Mouse (Mus musculus) heart, postnatal 36 days (tissue): ENCODE results near the gene Nfic. TPM values are rescaled to one million over a fixed set of nuclear protein-coding genes. Genes with fewer than 3 reads are reported as not detected.

Experiments used
- DNase-seq, 2 experiments: peaks; one replicate each; pipeline ENCODE4 v3.0.0; 2021 to 2022
- intact Hi-C: fragments of 180-260 bp; cut with DNase I; formaldehyde crosslinking; loops from one replicate; pipeline ENCODE4 v1.15.1; 2025
- total RNA-seq, 2 experiments: library from RNA; stranded (reverse); gene quantifications; 2 replicates each; pipeline ENCODE4 v1.2.3; 2021

Gene Nfic
- total RNA-seq, 2 experiments from 2014 or later, result 115 to 133 TPM

GRCm38 (mm10) chr10:81367207-81367495 is 88.3 kb downstream of the Nfic start:
- intact Hi-C loops, result no loop called here
- no peak for DNase-seq

GRCm38 (mm10) chr10:81366477-81367206 is 88.8 kb downstream of the Nfic start:
- intact Hi-C loops, result no loop called here
- DNase-seq, result no peak

DNA sequence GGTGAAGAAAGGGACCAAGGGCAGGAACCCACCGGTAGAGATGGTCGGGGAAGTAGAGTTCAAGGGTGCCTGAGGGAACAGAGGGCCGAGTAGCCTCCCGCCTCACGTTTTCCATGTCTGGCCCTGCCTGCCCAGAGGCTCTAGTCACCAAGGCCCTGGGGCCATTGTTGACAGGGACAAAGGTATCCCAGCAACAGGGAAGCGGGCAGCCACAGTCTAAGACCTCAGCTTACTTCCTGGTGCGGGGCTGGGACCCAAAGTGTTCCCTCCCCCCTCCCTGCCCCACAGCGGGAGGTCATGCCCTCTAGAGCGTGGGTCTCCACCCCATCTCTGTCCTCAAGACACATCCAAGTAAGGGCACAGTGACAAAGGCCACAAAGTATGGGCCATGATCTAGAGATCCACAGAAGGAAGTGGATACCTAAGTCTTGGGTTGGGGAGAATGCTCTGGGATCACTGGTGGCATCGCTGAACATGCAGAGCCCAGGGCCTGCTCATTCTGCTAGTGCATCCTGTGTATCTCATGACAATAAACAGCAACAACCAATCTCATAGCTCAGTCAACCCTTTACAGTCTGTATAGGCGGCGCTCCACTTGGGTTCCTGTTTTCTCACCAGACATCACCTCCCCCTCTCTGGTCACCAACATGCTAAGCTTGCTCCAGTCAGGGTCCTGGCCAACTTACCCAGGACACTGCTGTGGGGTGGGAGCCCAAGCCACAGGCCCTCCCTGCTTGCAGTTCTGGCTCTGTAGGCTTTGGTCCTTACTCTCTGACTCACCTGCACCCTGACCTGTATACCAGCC is 89.6 kb downstream of the Nfic start, which contains the start of gene 4930404N11Rik:
Gene 4930404N11Rik, minus strand, starts transcription at position 145 of the 805 bp plus-strand sequence.
- intact Hi-C loops, result no loop called here
- no peak for DNase-seq

DNA sequence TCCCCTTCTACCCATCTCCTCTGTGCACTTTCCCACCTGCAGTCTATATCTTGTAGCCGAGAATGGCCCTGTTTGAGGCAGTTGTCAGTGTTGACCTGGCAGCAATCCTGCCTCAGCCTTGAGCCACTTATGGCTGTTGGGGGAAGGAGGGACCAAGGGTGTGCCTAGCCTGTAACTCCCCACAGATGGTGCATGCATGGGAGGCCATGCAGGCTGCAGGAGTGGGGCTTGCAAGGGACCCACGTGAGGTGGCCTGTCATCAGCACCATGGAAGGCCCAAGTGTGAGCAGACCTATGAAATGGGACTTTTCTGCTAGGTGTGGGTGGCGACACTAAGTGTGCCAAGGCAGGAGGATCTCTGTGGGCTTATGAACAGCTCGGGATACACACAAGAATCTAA is 90.4 kb downstream of the Nfic start:
- no peak for DNase-seq
- intact Hi-C loops, result no loop called here

GRCm38 (mm10) chr10:81364666-81365065 is 90.8 kb downstream of the Nfic start:
- intact Hi-C loops, result no loop called here
- DNase-seq, result peak in 1 of 2 experiments; percentile 49

GRCm38 (mm10) chr10:81363436-81364346 is 91.7 kb downstream of the Nfic start:
- intact Hi-C loops, result no loop called here
- peak in 1 of 2 experiments; percentile 33 for DNase-seq

DNA sequence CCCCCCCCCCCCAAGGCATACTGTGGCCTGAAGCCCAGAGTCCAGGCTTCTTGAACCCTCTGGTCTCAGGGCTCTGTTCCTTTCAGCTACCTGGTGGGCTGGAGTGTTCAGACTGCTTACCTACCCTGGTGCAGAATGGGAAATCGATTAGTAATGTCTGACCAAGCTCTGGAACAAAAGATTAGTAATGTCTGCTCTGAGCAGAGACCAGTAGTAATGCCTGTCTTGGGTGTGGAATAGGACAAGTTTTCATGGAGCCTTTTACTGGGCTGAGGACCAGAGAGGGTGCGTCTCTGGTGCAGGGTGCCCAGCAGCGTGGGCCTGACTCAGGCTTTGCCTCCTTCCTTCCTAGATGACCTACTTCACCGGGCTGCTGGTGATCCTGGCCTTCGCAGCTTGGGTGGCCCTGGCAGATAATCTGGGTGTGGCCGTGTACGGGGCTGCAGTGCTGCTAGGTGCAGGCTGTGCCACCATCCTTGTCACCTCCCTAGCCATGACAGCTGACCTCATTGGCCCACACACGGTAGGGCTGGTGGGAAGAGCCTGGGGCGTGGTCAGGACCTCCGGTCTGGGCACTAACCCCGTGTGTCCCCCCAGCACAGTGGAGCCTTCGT is 93.0 kb downstream of the Nfic start:
- DNase-seq, result no peak
- intact Hi-C loops, result no loop called here

DNA sequence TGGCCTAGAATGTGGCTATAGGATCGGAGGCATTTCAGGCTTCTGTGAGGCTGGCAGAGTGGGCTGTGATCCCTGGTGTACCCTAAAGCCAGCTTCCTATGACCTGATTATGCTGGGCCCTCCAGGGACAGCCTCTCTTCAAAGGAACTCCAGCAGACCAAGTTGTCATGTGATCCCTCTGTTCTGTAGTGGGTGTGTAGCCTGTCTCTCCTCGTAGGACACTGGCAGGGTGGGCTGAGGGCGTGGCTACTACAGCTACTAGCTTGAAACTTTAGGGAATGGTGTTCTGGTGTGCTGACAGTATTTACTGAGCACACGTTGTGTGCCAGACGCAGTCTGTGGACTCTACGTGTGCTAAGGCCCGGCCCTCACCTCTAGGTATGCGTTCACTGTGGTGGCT is 94.7 kb downstream of the Nfic start:
- intact Hi-C loops, result no loop called here
- DNase-seq, result no peak

GRCm38 (mm10) chr10:81358841-81359240 is 96.6 kb downstream of the Nfic start:
- intact Hi-C loops, result no loop called here
- DNase-seq, result no peak

DNA sequence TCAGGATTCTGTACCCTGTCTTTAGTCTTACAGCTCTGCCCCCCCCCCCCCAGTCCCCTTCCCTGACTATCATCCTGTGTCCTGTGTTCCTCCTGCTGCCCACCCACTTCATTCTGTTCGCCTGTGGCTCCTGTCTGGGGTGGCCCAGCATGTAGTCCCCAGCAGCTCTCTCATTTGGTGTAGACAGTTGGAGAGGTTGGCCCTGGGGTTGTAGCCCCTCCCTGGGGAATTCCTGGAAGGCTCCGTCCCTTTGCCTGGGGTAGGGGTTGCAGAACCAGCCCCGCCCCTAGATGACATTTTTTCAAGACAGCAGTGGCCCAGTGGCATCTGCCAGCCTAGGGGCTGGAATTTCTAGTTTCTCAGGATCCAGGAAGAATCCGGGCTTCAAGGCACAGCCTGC is 97.2 kb downstream of the Nfic start:
- intact Hi-C loops, result no loop called here
- no peak for DNase-seq

DNA sequence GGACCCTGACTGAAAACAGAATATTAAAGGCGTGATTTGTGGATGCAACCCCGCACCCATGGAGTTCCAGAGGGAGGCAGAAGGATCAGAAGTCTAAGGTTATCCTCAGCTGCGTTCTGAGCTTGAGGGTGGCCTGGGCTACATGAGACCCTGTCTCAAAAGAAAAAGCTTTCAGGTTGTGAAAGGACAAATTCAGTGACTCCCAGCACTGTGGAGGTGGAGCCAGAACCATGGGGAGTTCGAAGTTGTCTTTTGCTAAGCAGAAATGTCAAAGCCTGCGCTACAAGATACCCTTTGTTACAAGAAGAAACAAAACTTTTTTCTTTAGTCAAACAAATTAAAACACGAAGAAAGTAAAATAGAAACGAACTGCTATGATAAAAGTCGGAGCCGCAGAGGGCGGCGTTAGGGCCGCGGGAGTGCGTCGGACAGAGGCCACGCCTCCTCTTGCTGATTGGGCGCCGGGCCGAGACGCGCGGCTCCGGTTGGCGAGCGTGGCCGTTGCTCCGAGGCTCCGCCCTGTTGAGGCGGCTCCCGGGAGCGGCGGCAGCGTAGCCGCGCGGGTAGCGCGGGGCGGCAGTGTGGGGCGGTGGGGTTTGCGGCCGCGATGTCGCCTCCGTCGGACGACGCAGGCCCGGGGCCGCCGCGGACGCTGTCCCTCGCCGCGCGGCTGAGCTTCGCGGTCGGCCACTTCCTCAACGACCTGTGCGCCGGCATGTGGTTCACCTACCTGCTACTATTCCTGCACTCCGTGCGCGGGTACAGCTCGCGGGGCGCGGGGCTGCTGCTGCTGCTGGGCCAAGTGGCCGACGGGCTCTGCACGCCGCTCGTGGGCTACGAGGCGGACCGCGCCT is 98.2 kb downstream of the Nfic start, which contains the start of gene Mfsd12:
Gene Mfsd12, plus strand, starts transcription at position 501 of the 854 bp plus-strand sequence.
- intact Hi-C loops, result no loop called here
- DNase-seq, result peak; percentile 92 to 93

DNA sequence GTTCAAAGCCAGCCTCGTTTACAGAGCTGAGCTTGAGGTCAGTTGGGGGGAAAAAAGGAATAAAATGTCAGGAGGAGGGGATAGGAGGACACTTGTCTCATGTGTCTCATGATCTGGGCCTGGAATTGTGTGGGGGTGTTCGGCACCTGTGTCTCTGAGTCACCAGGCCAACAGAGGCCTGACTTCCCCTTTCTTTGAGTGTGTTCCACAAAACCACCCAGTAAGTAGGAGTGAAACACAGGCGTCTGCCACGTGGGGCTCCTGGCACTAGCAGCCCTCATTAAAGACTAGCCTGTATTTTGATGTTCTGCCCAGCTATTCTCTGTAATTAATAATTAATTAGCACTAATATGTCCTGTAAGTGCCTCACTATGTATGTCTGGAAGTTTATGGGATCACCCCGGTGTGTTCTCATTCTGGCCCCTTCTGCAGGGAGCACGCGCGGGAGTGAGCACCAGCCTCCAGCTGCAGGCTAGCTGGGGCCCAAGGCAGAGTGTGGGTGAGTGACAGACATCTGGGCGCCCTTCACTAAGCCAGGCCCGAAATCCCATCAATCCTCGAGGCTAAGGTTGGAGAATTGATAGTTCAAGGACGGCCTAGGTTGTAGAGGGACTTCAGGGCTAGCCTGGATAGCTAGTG is 99.0 kb downstream of the Nfic start:
- intact Hi-C loops, result no loop called here
- no peak for DNase-seq

- no peak for DNase-seq
- intact Hi-C loops, result no loop called here
These were observed 99.9 kb downstream of the Nfic start for GRCm38 (mm10) chr10:81355533-81355932.

GRCm38 (mm10) chr10:81354738-81355477 is 100.5 kb downstream of the Nfic start:
- no peak for DNase-seq
- intact Hi-C loops, result no loop called here

- intact Hi-C loops, result loop anchor here (2.0 kb wide), 1 partner anchor 63 kb away; no protein-coding TSS in a partner anchor
- DNase-seq, result no peak
These were observed 103.7 kb downstream of the Nfic start for GRCm38 (mm10) chr10:81351678-81352291.

- intact Hi-C loops, result no loop called here
- DNase-seq, result peak; percentile 98
These were observed 104.9 kb downstream of the Nfic start, which contains the start of gene Hmg20b for GRCm38 (mm10) chr10:81350351-81351063. Gene Hmg20b, minus strand, starts transcription at chr10:81350480.

GRCm38 (mm10) chr10:81349961-81350350 is 105.5 kb downstream of the Nfic start:
- no peak for DNase-seq
- intact Hi-C loops, result no loop called here
